Mouse (Mus musculus): ENCODE results near the gene Qtrt1.

GRCm38 (mm10) chr9:21434410-21434809, 22.8 kb downstream of the Qtrt1 start:
- TF ChIP-seq POLR2A (IDR thresholded peaks at IDR 0.05; ENCODE audit: insufficient read depth, low read depth, low read length): no peak
- no peak for TF ChIP-seq CTCF (IDR thresholded peaks at IDR 0.05)
- TF ChIP-seq EP300 (IDR thresholded peaks at IDR 0.05; ENCODE audit: insufficient read depth, low read depth, low read length): no peak
